In the genomic region with DNA sequence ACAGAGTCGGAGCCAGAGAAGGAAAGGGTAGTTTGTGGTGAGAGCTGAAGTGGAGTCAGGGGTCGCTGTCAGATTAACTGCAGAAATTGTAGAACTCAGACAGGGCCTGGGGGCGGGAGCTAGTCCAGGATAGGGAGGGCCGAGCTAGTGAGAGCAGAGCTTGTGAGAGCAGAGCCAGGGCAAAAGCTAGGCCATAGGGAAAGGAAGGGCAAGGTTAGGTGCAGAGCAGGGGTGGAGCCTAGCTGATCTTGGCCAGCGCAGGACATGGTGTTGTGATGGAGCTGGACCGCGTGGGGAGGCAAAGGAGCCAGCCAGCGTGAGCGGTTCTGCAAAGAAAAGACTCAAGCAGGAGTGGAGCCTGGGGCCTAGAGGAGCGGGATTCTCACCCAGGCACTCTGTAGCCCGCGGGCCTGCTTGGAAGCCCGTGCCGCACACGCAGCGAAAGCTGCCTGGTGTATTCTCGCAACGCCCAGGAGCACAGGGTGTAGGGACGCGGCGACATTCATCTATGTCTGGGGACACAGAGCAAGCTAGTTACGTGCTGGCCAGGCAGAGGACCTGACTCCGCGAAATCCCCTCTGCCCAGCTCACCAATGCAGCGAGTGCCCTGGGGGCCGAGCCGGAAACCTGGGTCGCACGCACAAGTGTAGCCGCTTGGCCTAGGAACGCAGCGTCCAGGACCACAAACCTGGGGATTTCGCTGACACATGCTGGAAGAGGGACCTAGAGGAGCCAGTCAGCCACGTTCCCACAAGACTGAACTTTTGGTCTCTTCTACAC, we compare ENCODE assay signal across 8 mouse cellular contexts. TPM values are rescaled to one million over a fixed set of nuclear protein-coding genes. Genes with fewer than 3 reads are reported as not detected.
DNase-seq lines count a peak whose midpoint lies in the region; ATAC-seq and TF ChIP-seq lines count a peak whose summit lies in the region.

No protein-coding gene starts in this region.

- H3K27me3 ChIP-seq in liver, embryonic 11.5 days (replicated peaks; ENCODE audit: control insufficient read depth, insufficient read depth, low read length), result peaks cover 95% of the 10 kb centered on the region
- H3K27me3 ChIP-seq in intestine, embryonic 16.5 days (replicated peaks; ENCODE audit: control insufficient read depth, insufficient read depth, low read length), result peaks cover 17% of the 10 kb centered on the region; the same call in 1 of the 2 replicates
- H3K27me3 ChIP-seq in lung, embryonic 14.5 days (ENCODE audit: insufficient read depth, low read length), result peaks cover 36% of the 10 kb centered on the region

- WGBS in liver, embryonic 11.5 days, result 29% methylated on average over 34 of the region's 34 CpGs
- 46% methylated on average over 34 of the region's 34 CpGs for WGBS in intestine, embryonic 16.5 days
- 43% methylated on average over 34 of the region's 34 CpGs for WGBS in lung, embryonic 14.5 days

- H3K9ac ChIP-seq in liver, embryonic 11.5 days (ENCODE audit: low read depth, low read length), result no peak overlapping the region
- H3K9ac ChIP-seq in intestine, embryonic 16.5 days (ENCODE audit: low read depth, low read length), result peak overlapping the region; percentile 56; the same call in 1 of the 2 replicates
- H3K9ac ChIP-seq in lung, embryonic 14.5 days, result peak overlapping the region; percentile 28; the same call in 1 of the 2 replicates

- no peak overlapping the region for H3K27ac ChIP-seq in liver, embryonic 11.5 days (ENCODE audit: low read depth, low read length)
- no peak overlapping the region for H3K27ac ChIP-seq in intestine, embryonic 16.5 days (ENCODE audit: low read length)
- peak overlapping the region; percentile 55; the same call in 1 of the 2 replicates for H3K27ac ChIP-seq in lung, embryonic 14.5 days (ENCODE audit: low read depth)

- H3K4me2 ChIP-seq in liver, embryonic 11.5 days, result peak overlapping the region; percentile 50
- peak overlapping the region; percentile 47 for H3K4me2 ChIP-seq in intestine, embryonic 16.5 days (ENCODE audit: low read depth, low read length)
- H3K4me2 ChIP-seq in lung, embryonic 14.5 days, result peak overlapping the region; percentile 57

- peaks cover 10% of the 10 kb centered on the region for H3K4me1 ChIP-seq in liver, embryonic 11.5 days (replicated peaks; ENCODE audit: control insufficient read depth, insufficient read depth, low read length)
- H3K4me1 ChIP-seq in intestine, embryonic 16.5 days (ENCODE audit: control insufficient read depth, insufficient read depth, low read length), result peaks cover 32% of the 10 kb centered on the region
- peaks cover 20% of the 10 kb centered on the region; the same call in 1 of the 2 replicates for H3K4me1 ChIP-seq in lung, embryonic 14.5 days (ENCODE audit: insufficient read depth)

- no peak for ATAC-seq in liver, embryonic 11.5 days (replicated peaks; ENCODE audit: low FRiP score)
- ATAC-seq in intestine, embryonic 16.5 days, result no peak
- peak; percentile 13; the same call in 1 of the 2 replicates for ATAC-seq in lung, embryonic 14.5 days (ENCODE audit: insufficient read depth)
- no peak for ATAC-seq in inflammation-experienced regulatory T-cells, adult 6 months

- no peak for TF ChIP-seq CTCF in lung, embryonic 14.5 days (IDR thresholded peaks at IDR 0.05; ENCODE audit: low read depth)

- H3K4me3 ChIP-seq in liver, embryonic 11.5 days (ENCODE audit: low read depth, low read length), result peak overlapping the region; percentile 29
- peak overlapping the region; percentile 37 for H3K4me3 ChIP-seq in intestine, embryonic 16.5 days (ENCODE audit: low read length)
- H3K4me3 ChIP-seq in lung, embryonic 14.5 days (ENCODE audit: low read depth, low read length), result peak overlapping the region; percentile 23; the same call in 1 of the 2 replicates

- no peaks in the 10 kb centered on the region for H3K9me3 ChIP-seq in liver, embryonic 11.5 days (ENCODE audit: control insufficient read depth, low read length)
- no peaks in the 10 kb centered on the region for H3K9me3 ChIP-seq in intestine, embryonic 16.5 days (ENCODE audit: control insufficient read depth, low read length)
- H3K9me3 ChIP-seq in lung, embryonic 14.5 days (ENCODE audit: low read depth, low read length), result no peaks in the 10 kb centered on the region

- intact Hi-C loops in gastrocnemius, postnatal 14 days (cut with DNase I; ENCODE audit: low total_unique reads), result no loop called here

- H3K36me3 ChIP-seq in liver, embryonic 11.5 days (ENCODE audit: control insufficient read depth, insufficient read depth, low read length), result no peaks in the 10 kb centered on the region
- 0 out of 2 replicates have a peak, but pooled peaks cover 2% of the 10 kb centered on the region for H3K36me3 ChIP-seq in intestine, embryonic 16.5 days (ENCODE audit: control insufficient read depth, insufficient read depth, low read length)
- H3K36me3 ChIP-seq in lung, embryonic 14.5 days (ENCODE audit: insufficient read depth), result peaks cover 32% of the 10 kb centered on the region; the same call in 1 of the 2 replicates

- DNase-seq in liver, embryonic 11.5 days (ENCODE audit: low spot score), result no peak
- DNase-seq in liver, result no peak
- peak; percentile 64 for DNase-seq in gastrocnemius, postnatal 14 days
- no peak for DNase-seq in lung, embryonic 14.5 days
- DNase-seq in testis, postnatal 10 days (ENCODE audit: low spot score), result peak; percentile 61
- DNase-seq in ovary, postnatal 10 days (ENCODE audit: low spot score), result no peak

RNA-seq across cellular contexts. Expression of a gene that starts 11.2 kb away (rescaled TPM):
- 7.1 and 10.2 TPM in 2 replicates for polyA plus RNA-seq in liver, embryonic 11.5 days (2014; fragmentation: Nextera tagmentation; extraction: Ambion mirVana)
- total RNA-seq in gastrocnemius, postnatal 14 days (2021), result 100 to 1,000 TPM; 122 to 151 TPM
- polyA plus RNA-seq in intestine, embryonic 16.5 days (2015; fragmentation: Nextera tagmentation; extraction: Ambion mirVana), result 70.2 and 79.2 TPM in 2 replicates
- polyA plus RNA-seq in lung, embryonic 14.5 days (2014; fragmentation: Nextera tagmentation; extraction: Ambion mirVana), result 73.5 and 86.0 TPM in 2 replicates
- polyA plus RNA-seq in inflammation-experienced regulatory T-cells, adult 6 months (2017; shearing (Covaris generic)), result 1 to 10 TPM in 1 of 3 experiments, under 1 TPM in 2; 0.45 to 1.2 (median 0.50) TPM

RNA-seq across cellular contexts. Expression of a gene that starts 29.5 kb away (rescaled TPM):
- 46.8 and 49.6 TPM in 2 replicates for polyA plus RNA-seq in liver, embryonic 11.5 days (2014; fragmentation: Nextera tagmentation; extraction: Ambion mirVana)
- total RNA-seq in gastrocnemius, postnatal 14 days (2021), result 1 to 10 TPM; 3.5 to 5.3 TPM
- polyA plus RNA-seq in intestine, embryonic 16.5 days (2015; fragmentation: Nextera tagmentation; extraction: Ambion mirVana), result 35.6 and 37.8 TPM in 2 replicates
- 45.1 and 53.5 TPM in 2 replicates for polyA plus RNA-seq in lung, embryonic 14.5 days (2014; fragmentation: Nextera tagmentation; extraction: Ambion mirVana)
- 10 to 100 TPM; 46.9 to 59.2 (median 50.1) TPM for polyA plus RNA-seq in inflammation-experienced regulatory T-cells, adult 6 months (2017; shearing (Covaris generic))

RNA-seq across cellular contexts. Expression of a gene that starts 30.9 kb away (rescaled TPM):
- polyA plus RNA-seq in liver, embryonic 11.5 days (2014; fragmentation: Nextera tagmentation; extraction: Ambion mirVana), result 0.43 and 1.2 TPM in 2 replicates
- under 1 TPM in 1 of 2 experiments, not detected in 1; 0.90 TPM for total RNA-seq in gastrocnemius, postnatal 14 days (2021)
- polyA plus RNA-seq in intestine, embryonic 16.5 days (2015; fragmentation: Nextera tagmentation; extraction: Ambion mirVana), result 1.6 TPM in 1 of 2 replicates, not detected in the other
- 0.73 and 1.6 TPM in 2 replicates for polyA plus RNA-seq in lung, embryonic 14.5 days (2014; fragmentation: Nextera tagmentation; extraction: Ambion mirVana)
- 1 to 10 TPM in 1 of 3 experiments, not detected in 2; 4.0 TPM for polyA plus RNA-seq in inflammation-experienced regulatory T-cells, adult 6 months (2017; shearing (Covaris generic))

Comparison
In these comparisons a context has a peak if more than half of its experiments do, and no peak if none do; other contexts are left out.
1. DNase-seq: peak in gastrocnemius, postnatal 14 days (single experiment) and testis, postnatal 10 days (single experiment); none in liver, embryonic 11.5 days (single experiment), liver (single experiment), lung, embryonic 14.5 days (single experiment) and ovary, postnatal 10 days (single experiment).
2. Peak in every context shown above with its lines, with median percentiles within 50 percentile points of each other: H3K4me2 ChIP-seq and H3K4me3 ChIP-seq.